Mouse (Mus musculus) right cerebral cortex, adult 18-20 months (tissue): ENCODE results near the gene Rbm3.
"Not testable (repeated sequence)": the region's sequence is repeated elsewhere in the genome, so short reads cannot be mapped to it uniquely, and the experiment has no call there.

Experiments used
- DNase-seq: peaks from one replicate; pipeline ENCODE4 v3.0.0; 2022; ENCODE audit warnings: mixed read lengths

Gene Rbm3

DNA sequence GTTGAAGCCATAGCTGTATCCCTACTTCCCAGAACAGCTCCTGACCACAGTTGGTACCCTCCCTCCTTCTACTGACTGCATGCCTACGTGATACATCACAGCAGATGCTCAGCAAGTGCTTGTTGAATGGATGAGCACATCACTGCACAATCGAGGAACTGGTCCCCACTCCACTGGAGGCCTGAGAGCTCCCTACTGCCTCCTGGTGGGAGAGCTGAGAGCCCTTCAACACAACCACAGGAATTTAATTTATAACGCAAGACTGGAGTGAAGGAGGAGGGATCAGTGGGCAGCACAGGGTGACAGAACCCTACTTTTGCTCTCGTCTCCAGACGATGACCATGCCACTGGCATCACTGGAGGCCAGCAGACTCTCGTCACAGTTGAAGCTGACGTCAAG, 20.4 kb downstream of the Rbm3 start:
- DNase-seq: no peak

DNA sequence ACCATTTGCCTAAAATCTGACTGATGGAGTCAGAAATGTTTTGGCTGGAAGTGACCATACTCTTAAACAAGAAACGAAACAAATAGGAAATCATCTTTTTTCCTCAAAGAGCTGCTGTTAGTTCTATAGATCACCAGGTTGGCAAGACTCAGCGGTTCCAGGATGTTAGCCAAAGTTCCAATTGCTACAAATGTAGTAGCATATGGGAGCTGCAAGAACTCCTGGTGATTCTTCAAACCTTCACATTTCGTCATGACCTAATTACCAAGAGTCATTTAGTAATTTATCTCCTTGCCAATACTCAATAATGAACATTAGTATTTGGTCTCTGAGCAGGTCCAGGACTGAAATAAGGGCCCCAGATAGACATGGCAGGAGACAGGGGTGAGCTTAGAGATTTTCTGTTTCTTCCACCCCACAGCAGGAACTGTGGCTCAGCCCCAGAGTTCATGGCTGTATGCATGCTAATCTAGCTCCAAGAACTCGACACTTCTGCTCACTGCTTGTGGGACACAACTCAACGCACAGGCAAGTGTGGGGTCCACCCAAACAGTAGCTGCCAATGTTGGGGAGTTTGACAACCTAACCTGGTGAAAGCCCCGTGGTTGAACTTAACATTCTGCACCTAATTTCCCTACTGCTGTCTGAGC, 21.7 kb downstream of the Rbm3 start:
- DNase-seq: no peak

DNA sequence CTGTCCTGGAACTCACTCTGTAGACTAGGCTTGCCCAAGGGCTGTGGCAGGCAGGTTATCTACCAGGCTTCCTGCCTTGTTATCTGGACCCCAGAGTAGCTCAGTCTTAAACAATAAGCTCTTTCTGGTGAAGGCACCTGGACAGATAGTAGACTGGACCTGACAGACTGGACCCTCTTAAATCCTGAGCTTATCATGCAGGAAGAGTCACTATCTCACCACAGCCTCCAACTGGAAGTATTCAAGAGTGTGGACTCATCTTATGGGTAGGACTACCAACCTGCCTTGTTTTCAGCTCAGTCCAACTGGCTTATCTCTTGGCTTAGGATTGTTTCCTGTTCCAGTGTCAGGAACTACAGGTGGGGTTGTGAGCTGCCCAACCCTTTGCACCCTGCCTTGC, 28.4 kb downstream of the Rbm3 start:
- DNase-seq: no peak

DNA sequence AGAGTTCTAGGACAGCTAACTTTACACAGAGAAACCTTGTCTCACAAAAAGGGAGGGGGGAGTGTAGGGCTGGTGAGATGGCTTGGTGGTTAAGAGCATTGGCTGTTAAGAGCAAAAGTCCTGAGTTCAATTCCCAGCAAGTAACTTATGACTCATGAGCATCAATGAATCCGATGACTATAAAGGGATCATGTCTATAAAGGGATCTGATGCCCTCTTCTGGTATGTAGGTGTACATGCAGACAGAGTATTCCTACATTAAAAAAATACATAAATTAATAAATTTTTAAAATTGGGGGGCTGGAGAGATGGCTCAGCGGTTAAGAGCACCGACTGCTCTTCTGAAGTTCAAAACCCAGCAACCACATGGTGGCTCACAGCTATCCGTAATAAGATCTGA, 30.4 kb downstream of the Rbm3 start:
- DNase-seq: no peak

DNA sequence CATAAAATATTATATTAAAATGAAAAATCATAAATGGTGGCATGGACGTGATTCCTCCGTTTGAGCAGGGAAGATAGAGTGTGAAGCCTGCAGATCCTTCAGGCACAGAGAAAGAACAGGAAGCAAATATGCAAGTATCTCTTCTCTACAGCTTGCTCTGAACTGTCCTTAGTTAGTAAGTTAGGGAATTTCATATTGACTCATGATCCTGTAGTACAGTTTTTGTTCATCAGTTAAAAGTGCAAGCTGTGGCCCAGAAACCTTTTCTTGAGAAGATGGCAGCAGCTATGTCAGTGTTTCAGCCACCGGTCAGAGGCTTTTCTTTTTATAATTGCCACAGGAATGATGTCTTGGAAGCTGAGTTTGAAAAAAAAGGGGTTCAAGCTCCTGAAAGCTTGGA, 40.7 kb downstream of the Rbm3 start:
- no peak for DNase-seq

DNA sequence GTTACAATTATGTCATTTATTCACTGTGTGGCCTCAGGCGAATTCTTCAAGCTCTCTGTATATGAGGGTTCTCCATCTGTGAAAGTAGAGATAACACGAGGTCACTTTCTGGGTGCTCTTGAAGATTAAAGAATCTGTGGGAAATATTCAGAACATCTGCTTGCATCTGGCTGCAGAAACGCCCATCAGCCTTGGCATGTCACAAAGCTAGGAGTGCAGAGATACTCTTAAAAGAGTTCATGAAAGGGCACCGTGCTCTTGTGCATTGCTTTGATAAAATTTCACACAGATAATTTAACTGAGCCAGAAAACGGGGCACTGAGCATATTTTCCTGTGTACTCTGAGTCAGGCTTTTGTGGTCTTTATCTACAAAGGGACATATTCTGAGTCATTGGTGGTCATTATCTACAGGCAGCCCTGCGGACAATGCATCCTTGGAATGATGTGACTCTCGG, 43.4 kb downstream of the Rbm3 start:
- DNase-seq: no peak

DNA sequence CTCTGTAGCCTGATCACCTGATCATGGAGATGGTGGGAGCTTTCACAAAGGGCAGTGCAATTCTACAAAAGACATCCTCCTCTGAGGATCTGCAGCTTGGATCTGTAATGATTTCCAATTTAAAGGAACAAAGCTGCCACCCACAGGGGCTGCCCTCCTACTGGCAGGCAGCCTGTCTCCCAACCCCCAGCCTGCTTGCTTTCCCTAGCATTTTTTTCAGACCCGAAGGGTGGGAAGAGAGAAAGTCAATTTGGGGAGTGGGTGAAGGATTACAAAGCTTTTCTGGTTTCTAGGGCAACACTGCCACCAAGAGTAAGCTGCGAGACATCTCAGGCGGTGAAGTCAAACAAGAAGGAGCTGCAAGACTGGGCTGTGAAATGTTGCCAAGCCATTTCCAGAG, 44.7 kb downstream of the Rbm3 start:
- peak; percentile 50 for DNase-seq

DNA sequence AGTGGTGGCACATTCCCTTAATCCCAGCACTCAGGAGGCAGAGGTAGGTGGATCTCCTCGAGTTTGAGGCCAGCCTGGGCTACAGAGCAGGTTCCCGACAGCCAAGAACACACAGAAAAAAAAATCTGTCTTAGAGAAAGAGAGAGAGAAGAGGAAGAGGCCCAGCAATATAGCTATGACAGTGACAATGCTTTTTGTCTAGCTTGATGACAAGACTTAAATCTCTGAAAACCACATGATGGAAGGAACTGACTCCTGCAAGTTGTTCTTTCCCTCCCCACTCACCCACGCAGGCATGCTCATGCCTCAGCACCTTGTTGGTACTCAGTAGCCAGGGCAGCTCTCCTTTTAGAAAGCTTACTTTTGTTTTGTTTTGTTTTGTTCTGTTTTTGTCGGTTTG, 46.2 kb downstream of the Rbm3 start:
- no peak for DNase-seq

DNA sequence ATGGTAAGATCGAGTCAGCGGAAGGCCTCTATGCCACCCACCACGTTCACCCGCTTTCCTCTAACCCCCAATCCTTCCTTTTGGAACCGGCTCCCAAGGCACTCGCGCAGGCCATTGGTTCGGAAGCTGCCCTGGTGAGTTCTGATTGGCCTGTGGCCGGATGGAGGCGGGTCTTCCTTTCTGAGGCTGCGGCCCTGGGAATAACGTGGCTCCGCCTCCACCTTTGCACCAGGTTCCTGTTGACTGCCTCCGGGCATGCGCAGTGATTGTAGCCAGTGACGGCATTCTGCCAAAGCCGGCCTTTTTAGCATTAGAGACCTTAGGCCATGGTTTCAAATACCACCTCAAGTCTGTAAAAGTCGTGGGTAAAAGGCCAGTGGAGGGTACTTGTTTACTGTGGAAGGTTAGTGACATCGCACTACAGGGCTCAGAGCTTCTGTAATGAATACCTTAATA, 48.9 kb downstream of the Rbm3 start:
- peak; percentile 96 for DNase-seq

DNA sequence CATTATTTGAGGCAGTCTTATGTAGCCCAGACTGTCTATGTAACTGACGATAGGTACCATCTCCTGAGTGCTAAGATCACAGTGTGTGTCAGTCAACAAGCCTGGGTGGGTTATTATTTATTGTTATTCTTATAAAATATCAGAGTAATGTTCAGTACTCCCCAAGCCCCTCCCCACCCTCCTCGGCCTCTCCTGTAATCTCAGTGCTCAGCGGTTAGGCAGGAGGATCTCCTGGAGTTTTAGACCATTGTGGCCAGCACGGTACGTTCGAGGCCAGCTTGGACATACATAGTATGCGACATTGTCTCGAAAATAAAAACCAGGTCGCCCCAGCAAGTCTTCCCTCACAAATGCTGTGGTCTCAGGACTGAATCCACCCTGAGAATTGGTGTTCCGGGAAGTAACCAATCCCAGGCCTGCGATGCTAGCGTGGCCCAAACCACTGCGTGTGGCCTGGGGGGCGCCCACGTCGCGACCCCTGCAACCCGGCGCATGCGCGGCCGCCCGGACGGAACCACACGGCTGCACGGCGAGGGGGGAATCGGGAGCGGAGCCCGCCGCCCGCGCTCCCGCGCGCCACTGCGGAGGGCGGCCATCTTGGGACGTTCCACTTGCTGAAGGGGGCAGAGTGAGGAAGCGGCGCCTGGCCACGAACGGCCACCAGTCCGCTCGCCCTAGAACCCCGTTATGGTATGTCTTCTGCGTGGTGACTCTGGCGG, 49.5 kb downstream of the Rbm3 start:
- DNase-seq: peak; percentile 73

DNA sequence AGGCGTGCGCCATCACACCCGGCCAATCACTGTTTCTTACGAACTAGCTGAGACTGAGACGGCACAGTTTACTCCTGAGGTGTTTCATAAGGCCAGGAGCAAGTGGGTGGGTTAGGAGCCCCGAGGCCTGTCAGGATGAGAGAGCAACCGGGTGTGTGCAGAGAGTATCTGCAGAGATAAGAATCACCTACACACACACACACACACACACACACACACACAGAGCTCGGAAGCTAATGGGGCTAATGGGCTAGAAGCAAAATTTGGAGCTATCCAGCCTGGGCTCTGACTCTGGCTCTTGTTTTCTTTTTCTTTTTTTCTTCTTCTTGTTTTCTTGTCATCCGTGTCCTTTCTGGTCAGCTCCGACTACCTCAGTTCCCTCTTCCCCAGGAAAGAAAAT, 50.1 kb downstream of the Rbm3 start:
- DNase-seq: peak; percentile 2

DNA sequence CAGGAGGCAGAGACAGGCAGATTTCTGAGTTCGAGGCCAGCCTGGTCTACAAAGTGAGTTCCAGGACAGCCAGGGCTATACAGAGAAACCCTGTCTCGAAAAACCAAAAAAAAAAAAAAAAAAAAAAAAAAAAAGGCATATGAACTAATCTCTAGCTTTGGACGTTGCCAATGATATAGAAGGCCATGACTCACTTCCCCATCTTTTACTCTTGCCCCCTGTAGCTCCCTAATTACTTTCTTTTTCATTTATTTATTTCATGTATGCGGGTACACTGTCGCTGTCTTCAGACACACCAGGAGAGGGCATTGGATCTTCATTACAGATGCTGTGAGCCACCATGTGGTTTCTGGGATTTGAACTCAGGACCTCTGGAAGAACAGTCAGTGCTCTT, 54.7 kb downstream of the Rbm3 start:
- DNase-seq: not testable (repeated sequence)

DNA sequence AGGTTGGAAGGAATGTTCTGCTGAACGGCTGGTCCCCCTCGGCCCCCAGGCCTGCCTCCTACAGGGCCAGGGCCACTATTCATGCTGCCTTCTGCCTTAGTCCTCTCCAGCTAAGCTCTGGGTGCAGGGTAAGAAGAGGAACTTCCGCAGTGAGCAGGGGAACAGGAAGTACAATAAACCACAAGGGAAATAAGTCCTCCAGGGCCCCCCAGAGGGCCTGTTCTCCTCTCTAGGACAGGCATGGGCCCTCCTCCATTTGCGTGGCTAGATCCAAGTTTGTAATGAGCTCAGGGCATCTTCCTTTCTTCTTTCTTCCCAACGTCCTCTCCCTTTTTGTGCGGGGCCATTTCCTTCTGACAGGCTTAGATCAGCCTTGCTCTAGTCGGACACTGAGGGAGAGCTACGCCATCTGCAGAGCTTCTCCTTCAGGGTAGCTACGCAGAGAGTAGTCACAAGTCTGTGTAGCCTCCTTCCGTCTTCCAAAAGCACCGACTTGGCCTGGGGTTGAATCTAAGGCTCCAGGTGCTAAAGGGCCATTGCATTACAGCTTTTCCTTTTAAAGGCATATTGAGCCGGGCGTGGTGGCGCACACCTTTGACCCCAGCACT, 55.2 kb downstream of the Rbm3 start, which contains the start of gene Was:
Gene Was, minus strand, starts transcription at position 153 of the 608 bp plus-strand sequence.
- DNase-seq: no peak

DNA sequence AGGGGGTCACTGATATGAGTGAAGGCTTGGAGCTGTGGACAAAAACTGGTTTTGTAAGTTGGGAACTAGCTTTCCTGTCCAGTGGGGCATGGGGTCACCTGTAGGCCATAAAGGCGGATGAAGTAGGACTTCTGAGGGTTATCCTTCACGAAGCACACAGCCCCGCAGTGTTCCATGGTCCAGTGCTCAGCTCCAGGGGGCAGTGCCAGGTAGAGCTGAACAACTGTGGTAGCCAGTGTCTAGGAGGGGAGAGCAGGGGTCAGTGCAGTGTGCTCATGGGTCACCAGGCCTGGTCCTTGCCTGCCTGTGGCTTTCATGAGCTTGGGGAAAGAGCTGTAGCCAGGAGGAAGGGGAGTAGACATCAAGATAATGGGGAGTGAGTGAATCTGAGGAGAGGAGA, 55.9 kb downstream of the Rbm3 start:
- DNase-seq: no peak
